Mouse (Mus musculus): ENCODE measurements around the gene Pcgf6.

The Pcgf6 gene

DNA sequence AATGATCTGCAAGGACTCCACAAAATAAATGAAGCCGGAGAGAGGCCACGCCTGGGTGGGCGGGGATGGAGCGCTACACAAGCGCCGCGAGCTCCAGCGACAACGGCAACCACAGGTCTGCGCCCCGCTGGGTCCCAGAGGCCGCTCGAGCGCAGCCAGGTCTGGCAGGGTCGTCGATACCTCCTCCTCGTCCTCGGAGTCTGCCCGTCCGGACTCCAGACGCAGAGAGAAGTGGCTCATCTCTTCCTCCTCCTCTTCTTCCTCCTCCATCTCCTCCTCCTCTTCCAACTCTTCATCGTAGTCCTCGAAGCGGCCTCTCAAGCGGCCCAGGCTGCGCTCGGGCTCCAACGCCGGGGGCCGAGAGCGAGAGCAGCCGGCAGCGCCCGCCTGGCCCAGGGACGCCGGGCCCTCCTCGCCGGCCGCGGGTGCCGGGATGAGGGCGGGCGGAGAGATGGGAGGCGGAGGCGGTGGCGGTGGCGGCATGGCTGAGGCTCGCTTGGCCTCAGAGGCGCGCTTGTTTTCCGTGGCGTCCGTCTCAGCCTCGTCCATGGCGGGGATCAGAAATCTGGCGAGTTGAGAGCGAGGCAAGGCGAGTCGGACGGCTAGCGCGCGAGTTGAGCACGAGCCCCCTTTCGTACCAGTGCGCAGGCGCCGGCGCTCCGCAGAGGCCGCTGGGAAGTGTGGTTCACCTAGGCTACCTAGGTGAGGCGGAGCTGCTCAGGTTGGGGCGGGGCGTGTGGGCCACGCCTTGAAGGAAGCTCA, at the start of gene Pcgf6:
Gene Pcgf6 (minus strand): TSS at position 636 of the 762 bp plus-strand sequence.
- peak; percentile 88 to 89 for DNase-seq (ENCODE audit: low spot score in 2 of 2)

DNA sequence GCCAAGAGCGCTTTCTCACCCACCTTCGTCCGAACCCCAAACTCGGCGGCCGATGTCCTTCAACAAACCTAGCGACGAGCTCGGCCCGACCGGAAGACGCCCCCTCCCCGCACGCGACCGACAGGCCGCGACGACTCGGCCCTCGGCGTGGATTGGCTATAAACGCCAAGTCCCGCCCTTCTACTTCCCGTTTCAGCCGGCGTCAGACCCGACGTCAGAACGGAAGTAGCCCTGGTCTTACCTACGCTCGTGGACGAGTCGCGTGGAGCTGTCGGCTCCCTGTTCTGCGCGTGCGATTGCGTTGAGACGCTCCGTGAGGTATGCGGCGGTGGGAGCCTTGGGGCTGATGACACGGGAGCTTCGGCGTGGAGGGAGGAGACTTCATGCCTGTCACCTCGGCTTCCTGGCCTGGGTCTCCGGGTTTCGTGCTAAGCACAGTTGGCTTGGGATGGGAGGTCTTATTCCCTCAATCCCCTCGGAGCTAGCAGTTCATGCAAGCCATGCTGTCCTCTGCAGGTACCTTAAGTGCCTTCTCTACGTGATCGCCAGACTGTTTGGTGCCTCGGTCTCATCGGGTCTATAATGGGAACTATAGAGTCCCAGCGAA, 39.9 kb upstream of the Pcgf6 start, which contains the start of the genes Usmg5 and Pdcd11:
Gene Usmg5 (minus strand): TSS at position 98 of the 607 bp plus-strand sequence.
Gene Pdcd11 (plus strand): TSS at position 219 of the 607 bp plus-strand sequence.
- peak; percentile 98 to 99 for DNase-seq (ENCODE audit: low spot score in 2 of 2)

DNA sequence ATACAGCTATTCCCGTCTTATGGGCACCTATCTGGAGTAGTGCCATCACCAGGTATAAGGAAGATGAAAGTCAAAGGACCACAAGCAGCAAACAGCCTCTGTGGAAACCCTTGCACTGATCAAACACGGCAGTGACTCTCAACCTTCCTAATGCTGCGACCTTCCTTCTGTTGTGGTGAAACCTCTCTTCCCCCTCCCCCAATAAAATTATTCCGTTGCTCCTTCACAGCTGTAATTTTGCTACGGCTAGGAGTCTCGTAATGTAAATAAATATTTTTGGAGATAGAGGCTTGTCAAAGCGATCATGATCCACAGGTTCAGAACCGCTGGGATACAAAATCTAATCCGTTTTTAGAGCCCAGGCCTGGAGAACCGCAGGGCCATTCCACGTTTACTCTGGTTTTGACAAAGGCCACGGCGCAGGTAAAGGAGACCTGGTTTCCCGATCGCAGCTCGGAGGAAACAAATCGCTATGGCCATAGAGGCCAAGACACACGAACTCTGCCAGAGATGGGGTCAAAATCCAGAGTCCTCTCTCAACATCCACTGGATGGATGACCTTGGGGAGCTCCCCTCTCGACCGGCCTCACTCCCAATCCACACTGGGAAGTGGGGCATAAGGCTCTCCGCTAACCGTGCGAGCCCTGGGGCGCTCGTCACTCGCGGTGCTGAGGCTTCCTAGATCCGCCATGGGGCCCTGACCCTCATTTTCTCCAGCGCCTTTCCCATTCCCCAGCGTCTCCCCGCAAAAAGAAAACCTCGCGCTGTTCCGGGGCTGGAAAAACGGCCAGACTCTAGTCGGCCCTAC, 39.2 kb upstream of the Pcgf6 start:
- DNase-seq (ENCODE audit: low spot score in 2 of 2) = no peak

DNA sequence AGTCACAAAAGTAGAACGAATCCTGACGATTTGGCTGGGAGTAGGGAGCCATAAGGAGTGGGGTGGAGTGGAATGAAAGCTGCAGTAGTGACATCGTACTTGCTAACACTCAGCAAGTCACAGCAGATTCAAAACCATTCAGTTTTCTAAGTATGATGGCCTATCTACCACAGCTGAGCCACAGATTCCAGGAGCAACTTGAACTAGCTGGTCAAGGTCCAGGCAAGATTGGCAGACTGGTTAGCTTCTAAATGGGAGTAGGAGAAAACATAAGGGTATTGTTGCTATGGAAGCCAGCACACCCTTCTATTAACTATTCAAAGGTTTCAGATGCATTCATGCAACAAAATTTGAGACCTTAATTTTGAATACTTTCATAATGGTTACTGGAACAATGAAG, 37.5 kb upstream of the Pcgf6 start:
- DNase-seq (ENCODE audit: low spot score in 2 of 2) = no peak

DNA sequence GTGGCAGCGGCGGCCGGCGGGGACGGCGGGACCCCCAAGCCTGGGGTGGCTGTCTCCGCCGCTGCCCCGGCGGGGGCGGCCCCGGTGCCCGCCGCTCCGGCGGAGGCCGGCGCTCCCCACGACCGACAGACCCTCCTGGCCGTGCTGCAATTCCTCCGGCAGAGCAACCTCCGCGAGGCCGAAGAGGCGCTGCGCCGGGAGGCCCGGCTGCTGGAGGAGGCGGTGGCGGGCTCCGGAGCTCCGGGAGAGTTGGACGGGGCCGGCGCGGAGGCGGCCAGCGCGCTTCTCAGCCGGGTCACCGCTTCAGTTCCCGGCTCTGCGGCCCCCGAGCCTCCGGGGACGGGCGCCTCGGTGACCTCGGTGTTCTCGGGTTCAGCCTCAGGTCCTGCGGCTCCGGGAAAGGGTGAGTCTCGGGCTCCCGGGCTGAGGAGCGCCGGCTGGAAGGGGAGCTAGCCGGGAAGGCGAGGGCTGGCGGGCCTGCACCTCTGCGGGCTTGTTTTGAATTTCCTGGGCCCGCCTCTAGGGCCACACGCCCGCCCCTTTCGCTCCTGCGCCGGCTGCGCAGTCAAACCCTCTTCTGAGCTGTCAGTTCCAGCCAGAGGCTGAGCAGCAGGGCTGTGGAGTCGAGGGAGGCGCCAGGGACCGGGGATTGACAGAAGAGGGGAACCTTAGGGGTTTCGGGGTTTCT, 17.4 kb upstream of the Pcgf6 start:
- peak; percentile 91 to 92 for DNase-seq (ENCODE audit: low spot score in 2 of 2)

DNA sequence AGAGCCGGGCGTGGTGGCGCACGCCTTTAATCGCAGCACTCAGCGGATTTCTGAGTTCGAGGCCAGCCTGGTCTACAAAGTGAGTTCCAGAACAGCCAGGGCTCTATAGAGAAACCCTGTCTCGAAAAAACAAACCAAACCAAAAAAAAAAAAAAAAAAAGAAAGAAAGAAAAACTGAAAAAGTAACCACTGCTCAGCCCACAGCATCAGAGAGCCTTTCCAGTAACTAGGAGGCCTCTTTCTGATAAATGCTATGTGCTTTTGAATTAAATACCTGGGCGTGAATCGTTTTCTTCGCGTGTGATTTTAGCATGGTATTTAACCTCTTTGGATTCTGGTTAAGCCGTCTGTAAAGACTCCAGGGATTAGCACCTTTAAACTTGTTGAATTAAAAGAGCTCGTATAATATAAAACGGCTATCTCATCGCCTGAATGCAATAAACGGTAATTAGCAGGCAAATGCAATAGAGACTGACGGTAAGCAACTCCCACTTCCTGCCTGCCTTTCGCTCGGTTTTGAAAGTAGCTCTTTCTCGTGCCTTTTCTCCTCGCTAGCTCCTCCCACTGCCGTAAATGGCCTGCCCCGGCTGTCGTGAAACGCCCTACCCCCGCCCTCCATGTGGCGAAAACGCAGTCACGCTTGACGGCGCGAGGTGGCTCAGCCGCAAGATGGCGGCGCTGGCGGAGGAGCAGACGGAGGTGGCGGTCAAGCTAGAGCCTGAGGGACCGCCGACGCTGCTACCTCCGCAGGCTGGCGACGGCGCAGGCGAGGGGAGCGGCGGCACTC, 16.6 kb upstream of the Pcgf6 start, which contains the start of gene Taf5:
Gene Taf5 (plus strand): TSS at position 651 of the 787 bp plus-strand sequence.
- peak; percentile 97 to 98 for DNase-seq (ENCODE audit: low spot score in 2 of 2)

DNA sequence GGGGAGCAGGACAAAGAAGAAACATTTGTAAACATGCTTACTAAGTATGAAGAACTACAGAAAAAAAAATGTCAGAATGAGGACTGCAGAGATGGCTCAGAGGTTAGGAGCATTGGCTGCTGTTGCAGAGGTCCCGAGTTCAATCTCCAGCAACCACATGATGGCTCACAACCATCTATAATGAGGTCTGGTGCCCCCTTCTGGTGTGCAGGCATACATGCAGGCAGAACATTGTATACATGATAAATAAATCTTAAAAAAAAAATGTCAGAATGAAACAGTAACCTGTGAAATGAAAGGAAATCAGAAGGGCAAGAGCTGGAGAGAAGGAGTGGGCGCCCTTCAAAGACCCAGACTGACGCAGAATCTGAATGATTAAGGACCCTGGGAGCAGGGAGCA, 15.2 kb upstream of the Pcgf6 start:
- no peak for DNase-seq (ENCODE audit: low spot score in 2 of 2)

DNA sequence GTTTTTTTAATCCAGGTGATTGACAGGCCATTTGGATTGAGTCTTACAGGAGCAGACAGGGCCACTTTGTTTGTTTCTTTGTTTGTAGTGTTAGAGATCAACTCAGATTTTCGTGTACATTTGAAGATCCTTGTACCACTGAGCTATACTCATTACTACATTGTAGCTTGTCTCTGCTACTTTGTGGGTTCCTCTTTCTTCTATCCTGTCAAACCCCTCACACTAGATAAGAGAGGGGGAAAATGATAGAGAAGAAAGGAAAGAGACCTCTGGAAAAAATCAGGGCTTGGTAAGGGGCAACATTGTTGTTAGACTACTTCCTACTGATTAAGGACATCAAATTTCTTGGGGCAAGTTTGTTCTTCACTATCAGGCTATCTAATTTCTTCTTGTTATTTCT, 7.0 kb upstream of the Pcgf6 start:
- no peak for DNase-seq (ENCODE audit: low spot score in 2 of 2)

DNA sequence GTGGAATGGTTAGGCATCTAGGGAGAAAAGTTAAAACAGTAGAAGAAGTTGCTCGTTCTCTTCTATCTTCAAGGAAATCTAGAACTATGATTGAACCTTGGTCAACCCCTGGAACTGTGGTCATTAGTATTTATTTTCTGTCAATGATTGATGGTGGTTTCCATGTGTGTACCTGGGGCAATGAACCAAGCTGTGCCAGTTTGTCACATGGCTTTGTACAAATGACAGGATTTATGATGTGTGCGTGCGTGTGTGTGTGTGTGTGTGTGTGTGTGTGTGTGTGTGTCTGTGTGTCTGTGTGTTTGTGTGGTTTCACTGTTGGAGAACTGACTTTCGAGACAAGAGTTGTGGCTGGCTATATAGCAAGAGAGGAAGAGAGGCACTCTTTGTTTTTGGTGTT, 2.8 kb upstream of the Pcgf6 start:
- DNase-seq (ENCODE audit: low spot score in 2 of 2) = no peak

DNA sequence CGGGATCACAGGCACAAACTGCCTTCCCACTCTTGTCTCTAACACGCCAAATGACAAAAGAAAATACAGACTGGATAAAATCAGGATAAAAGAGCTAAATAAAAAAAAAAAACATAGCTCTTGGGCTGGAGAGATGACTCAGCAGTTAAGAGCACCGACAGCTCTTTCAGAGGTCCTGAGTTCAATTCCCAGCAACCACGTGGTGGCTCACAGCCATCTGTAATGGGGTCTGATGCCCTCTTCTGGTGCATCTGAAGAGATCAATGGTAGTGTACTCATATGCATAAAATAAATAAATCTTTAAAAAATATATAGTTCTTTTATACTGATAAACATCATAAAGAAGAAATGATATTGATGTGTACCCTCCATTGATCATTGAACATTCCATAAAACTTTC, 2.2 kb upstream of the Pcgf6 start:
- DNase-seq (ENCODE audit: low spot score in 2 of 2) = no peak

DNA sequence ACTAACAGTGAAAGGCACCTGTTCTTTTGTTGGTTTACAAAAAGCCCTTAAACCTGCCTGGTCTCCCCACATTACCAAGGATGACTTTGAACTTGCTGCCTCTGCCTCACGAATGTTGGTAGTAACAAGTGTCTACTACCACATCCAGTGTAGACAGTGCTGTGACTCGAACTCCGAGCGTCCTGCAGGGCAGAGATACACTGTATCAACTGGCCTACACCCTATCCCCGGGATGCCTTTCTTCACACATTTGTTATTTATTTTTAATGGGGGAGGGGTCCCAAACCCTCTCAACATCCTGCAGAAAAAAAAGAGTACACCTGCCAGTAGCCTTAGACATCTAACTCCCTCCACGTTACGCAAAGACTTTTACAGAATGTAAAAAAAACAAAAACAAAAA, 866 bp downstream of the Pcgf6 start:
- DNase-seq (ENCODE audit: low spot score in 2 of 2) = no peak

DNA sequence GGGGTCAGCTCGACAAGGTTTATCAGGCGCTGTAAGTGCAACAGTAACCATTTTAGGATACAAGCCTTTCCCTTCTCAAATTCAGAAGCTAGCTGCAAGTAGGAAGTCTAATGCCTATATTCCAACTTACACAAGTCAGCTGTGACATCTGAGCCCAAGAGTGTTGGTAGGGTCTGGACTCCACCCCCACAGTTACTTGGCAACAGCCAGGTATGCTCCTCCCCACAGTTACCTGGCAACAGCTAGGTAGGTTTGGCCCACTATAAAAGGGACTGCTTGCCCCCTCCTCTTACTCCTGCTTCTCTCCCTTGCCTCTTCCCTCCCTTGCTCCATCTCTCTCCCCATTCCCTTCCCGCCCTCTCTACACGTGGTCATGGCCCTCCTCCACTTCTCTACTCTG, 1.6 kb downstream of the Pcgf6 start:
- no peak for DNase-seq (ENCODE audit: low spot score in 2 of 2)

DNA sequence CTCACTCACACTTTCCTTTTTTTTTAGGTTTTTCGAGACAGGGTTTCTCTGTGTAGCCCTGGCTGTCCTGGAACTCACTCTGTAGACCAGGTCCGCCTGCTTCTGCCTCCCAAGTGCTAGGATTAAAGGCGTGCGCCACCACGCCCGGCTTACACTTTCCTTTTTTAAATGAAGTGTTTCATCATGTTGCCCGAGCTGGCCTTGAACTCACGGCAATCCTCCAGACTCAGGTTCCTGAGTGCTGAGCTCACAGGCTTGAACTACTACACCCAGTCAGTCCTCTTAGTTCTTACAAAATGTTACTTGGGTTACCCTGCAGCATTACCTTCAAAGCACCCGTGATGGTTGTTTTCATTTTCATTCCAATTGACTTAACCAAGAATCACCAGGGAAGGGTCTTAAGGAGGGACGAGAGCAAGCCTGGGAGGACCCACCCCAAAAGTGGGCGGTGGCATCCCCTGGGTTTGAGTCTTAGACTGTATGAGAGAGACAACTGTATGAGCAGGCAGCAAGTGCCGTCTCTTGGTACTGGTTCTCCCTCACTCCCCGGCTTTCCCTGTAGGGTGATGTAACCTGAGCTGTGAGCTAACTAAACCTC, 3.4 kb downstream of the Pcgf6 start:
- no peak for DNase-seq (ENCODE audit: low spot score in 2 of 2)

DNA sequence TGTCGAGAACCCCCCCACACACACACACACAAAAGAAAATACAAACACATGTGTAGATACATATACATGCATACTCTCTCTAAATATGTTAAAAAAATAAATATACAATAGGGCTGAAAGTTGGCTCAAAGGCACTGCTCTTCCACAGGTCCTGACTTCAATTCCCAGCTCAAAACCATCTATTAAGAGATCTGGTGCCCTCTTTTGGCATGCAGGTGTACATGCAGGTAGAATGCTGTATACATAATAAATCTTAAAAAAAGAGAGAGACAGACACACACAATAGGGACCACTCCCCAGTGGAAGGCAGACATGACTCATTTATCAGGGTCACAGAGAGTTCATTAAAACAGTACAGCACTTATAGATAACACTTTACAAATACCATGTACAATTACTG, 4.4 kb downstream of the Pcgf6 start:
- DNase-seq (ENCODE audit: low spot score in 2 of 2) = no peak

DNA sequence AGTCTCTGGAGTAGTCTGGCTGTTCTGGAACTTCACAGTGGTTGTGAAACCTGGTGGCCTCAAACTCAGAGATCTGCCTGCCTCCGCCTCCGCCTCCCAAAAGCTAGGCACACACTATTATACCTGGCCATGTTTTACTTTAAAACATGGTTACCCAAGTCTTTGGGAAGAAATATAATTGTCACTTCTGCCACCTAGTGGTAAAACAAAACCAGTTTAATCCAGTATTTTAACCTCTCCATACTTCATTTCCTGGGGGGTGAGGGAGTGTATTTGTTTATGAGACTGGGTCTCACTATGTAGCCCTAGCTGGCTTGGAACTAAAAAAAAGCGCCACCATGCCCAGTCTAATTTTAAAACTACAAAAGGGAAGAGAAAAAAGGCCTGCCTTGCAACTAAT, 7.1 kb downstream of the Pcgf6 start:
- DNase-seq (ENCODE audit: low spot score in 2 of 2) = no peak

DNA sequence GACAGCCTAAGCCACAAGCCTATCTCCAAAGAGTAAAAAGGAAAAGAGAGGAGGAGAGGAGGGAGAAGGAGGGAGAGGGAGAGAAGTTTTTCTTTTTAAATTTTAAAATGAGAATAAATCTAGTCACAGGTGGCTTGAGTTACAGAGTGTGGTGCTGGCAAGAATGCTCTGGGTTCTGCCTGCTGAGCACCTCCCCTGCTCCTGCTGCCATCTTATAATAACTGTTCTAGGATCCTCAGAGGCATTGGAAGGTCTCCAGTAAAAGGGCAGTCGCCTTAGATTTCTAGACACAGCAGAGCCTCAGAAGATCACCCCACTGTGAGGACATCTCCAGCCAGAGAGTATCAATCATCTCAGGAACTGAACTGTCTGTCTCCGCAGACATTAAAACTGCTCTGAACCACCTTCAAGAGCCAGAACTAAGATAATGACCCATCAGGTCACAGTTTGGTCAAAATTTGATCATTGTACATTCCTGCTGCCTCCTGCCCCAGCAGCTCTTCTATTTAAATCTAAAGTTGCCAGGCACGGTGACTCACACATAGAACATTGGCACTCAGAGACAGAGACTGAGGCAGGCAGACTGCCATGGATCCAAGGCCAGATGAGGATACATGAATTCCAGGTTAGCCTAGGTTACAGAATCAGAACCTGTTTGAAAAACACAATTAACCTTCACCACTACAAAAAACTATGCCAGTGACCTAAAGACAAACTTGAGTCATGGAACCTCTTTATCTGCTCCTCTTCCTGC, 9.8 kb downstream of the Pcgf6 start:
- no peak for DNase-seq (ENCODE audit: low spot score in 2 of 2)

DNA sequence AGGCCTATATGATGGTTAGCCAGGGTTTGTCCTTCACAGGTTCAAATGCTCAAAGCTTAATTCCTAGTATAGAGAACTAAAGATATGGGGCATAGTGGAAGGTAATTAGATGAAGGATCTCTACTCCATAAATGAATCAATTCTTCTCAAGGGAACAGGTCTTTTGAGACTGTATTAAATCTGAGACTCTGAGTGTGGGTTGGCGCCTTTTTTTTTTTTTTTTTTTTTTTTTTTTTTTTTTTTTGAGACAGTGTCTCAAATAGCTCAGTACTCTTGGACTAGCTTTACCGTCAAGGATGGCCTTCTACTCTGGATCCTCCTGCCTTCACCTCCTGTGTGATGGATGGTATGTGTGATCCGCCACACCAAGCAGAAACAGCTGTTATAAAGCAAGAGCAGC, 14.1 kb downstream of the Pcgf6 start:
- DNase-seq (ENCODE audit: low spot score in 2 of 2) = no peak

DNA sequence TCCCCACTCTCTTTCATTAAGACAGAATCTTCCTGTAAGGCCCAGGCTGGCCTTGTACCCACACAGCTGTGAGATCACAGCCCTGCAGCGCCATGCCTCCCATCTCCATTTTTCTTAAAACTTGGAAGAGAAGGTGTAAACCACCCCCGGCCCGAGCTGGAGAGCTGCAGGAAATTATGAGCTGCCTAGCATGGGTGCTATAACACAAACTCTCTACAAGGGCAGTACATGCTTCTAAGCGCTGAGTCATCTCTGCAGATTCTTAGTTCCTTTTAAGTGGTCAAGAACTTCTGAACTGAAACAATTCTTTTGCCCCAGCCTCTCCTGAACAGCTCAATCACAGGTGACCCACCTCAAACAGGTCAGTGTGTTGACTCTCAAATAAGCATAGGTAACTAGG, 15.8 kb downstream of the Pcgf6 start:
- DNase-seq (ENCODE audit: low spot score in 2 of 2) = no peak

DNA sequence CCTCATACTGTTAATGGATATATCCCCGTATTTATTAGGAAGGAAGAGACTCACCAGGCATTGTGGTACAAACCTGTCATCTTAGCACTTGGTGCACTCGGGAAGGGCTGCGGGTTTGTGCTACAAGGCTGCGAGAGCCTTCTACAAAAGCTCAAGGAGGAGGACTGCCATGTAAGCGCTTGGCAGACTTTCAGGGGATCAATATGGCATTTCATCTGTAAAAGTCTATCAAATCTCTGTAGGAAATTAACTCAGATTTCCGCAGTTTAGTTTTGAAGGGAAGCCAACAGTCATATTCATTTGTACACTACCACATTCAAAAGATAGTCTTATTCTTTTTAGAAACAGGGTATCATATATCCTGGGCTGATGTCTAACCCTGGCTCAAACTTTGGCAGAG, 18.9 kb downstream of the Pcgf6 start:
- no peak for DNase-seq (ENCODE audit: low spot score in 2 of 2)

DNA sequence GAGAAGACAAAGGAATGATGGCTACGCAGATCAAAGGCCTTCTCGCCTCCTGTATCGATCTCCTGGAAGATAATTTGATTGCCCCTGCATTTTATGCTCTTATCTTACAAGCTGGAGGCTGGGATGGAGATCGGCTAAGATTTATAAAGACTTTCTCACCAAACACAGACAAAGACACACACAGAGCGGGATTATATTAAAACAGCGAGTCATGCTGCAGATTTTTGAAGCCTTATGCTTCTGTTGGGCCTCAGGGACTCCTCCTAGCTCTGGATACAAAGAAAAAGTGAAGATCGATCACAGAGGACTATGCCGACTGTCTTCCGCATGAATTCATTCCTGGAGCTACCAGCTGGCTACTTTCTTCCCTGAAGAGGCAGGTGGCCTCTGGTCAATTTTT, 20.9 kb downstream of the Pcgf6 start:
- DNase-seq (ENCODE audit: low spot score in 2 of 2) = no peak

Data from right cerebral cortex, postnatal 10 days (tissue).